Mouse (Mus musculus) hindbrain, embryonic 13.5 days (tissue): ENCODE measurements around the gene Ankrd11. TPM values are rescaled to one million over a fixed set of nuclear protein-coding genes. Genes with fewer than 3 reads are reported as not detected.

Source experiments
- ATAC-seq: fragments of 200-750 bp; cut with Nextera tagmentation; 2 replicates; pipeline ENCODE4 v1.8.0; 2017; ENCODE audit warnings: moderate TSS enrichment; ENCODE audit not compliant: low FRiP score
- H3K27ac ChIP-seq: fragments of 300-500 bp; sonication (generic); 2 replicates; pipeline ENCODE4 v1.5.1; 2015; ENCODE audit warnings: inconsistent platforms, mild to moderate bottlenecking, moderate library complexity
- H3K27me3 ChIP-seq: fragments of 300-500 bp; sonication (generic); 2 replicates; pipeline ENCODE4 v1.6.1; 2015; ENCODE audit warnings: mild to moderate bottlenecking, inconsistent platforms
- H3K36me3 ChIP-seq: fragments of 300-500 bp; sonication (generic); 2 replicates; pipeline ENCODE4 v1.6.1; 2015; ENCODE audit warnings: mild to moderate bottlenecking, inconsistent platforms
- H3K4me1 ChIP-seq: fragments of 300-500 bp; sonication (generic); replicated peaks from 2 replicates; pipeline ENCODE4 v1.6.1; 2015; ENCODE audit warnings: inconsistent platforms
- H3K4me2 ChIP-seq: fragments of 300-500 bp; sonication (generic); 2 replicates; pipeline ENCODE4 v1.6.1; 2015; ENCODE audit warnings: inconsistent platforms, mild to moderate bottlenecking, moderate library complexity
- H3K4me3 ChIP-seq: fragments of 300-500 bp; sonication (generic); 2 replicates; pipeline ENCODE4 v1.5.1; 2015; ENCODE audit warnings: mild to moderate bottlenecking, inconsistent platforms
- H3K9ac ChIP-seq: fragments of 300-500 bp; sonication (generic); 2 replicates; pipeline ENCODE4 v1.6.1; 2015; ENCODE audit warnings: mild to moderate bottlenecking, inconsistent platforms
- H3K9me3 ChIP-seq: fragments of 300-500 bp; sonication (generic); 2 replicates; pipeline ENCODE4 v1.6.1; 2016; ENCODE audit warnings: inconsistent platforms
- WGBS: fragments of 180-500 bp; shearing (Covaris S2); methylation state at CpG from one replicate; pipeline ENCODE4 v1.1.7; 2015; 5-methylcytosine and 5-hydroxymethylcytosine counted together
- polyA plus RNA-seq: library from polyadenylated mRNA; unstranded; fragments of >200 nt; fragmentation: Nextera tagmentation; extraction: Ambion mirVana; gene quantifications from 2 replicates; pipeline ENCODE4 v1.2.1, GENCODE M21; 2015

Ankrd11 gene
- polyA plus RNA-seq, 1 experiment from 2014 or later: 29.9 TPM

GRCm38 (mm10) chr8:122992296-122992695 lies 49.8 kb downstream of the Ankrd11 start:
- ATAC-seq: no peak
- H3K9ac ChIP-seq: no peak overlapping the region
- H3K4me3 ChIP-seq: no peak overlapping the region
- peaks cover 27% of the 10 kb centered on the region for H3K4me1 ChIP-seq
- no peaks in the 10 kb centered on the region for H3K36me3 ChIP-seq
- no peak overlapping the region for H3K4me2 ChIP-seq
- H3K9me3 ChIP-seq: no peaks in the 10 kb centered on the region
- no peaks in the 10 kb centered on the region for H3K27me3 ChIP-seq
- H3K27ac ChIP-seq: no peak overlapping the region
- whole genome bisulfite sequencing: 43% methylated on average over 2 of the region's 2 CpGs

GRCm38 (mm10) chr8:122991368-122991767 lies 50.7 kb downstream of the Ankrd11 start:
- Histone ChIP-seq H3K9ac (no peak overlapping the region), H3K9me3 (no peaks in the 10 kb centered on the region), H3K4me2 (no peak overlapping the region), H3K27ac (no peak overlapping the region), H3K36me3 (no peaks in the 10 kb centered on the region), H3K4me1 (peaks cover 34% of the 10 kb centered on the region), H3K4me3 (no peak overlapping the region), H3K27me3 (no peaks in the 10 kb centered on the region)
- WGBS: 95% methylated on average over 5 of the region's 5 CpGs
- no peak for ATAC-seq

- H3K4me1 ChIP-seq: peaks cover 40% of the 10 kb centered on the region
- no peak overlapping the region for H3K4me3 ChIP-seq
- H3K9me3 ChIP-seq: no peaks in the 10 kb centered on the region
- ATAC-seq: no peak
- WGBS: 88% methylated on average over 2 of the region's 2 CpGs
- no peak overlapping the region for H3K9ac ChIP-seq
- no peak overlapping the region for H3K27ac ChIP-seq
- H3K4me2 ChIP-seq: no peak overlapping the region
- no peaks in the 10 kb centered on the region for H3K36me3 ChIP-seq
- no peaks in the 10 kb centered on the region for H3K27me3 ChIP-seq
These were observed 52.1 kb downstream of the Ankrd11 start for GRCm38 (mm10) chr8:122989976-122990375.

- ATAC-seq: no peak
- H3K9me3 ChIP-seq: no peaks in the 10 kb centered on the region
- peaks cover 32% of the 10 kb centered on the region for H3K4me1 ChIP-seq
- WGBS: 95% methylated on average over 3 of the region's 3 CpGs
- H3K4me3 ChIP-seq: no peak overlapping the region
- H3K36me3 ChIP-seq: no peaks in the 10 kb centered on the region
- no peak overlapping the region for H3K9ac ChIP-seq
- H3K27ac ChIP-seq: no peak overlapping the region
- H3K27me3 ChIP-seq: no peaks in the 10 kb centered on the region
- no peak overlapping the region for H3K4me2 ChIP-seq
These were observed 53.1 kb downstream of the Ankrd11 start for GRCm38 (mm10) chr8:122988955-122989354.

GRCm38 (mm10) chr8:122987255-122987654 lies 54.8 kb downstream of the Ankrd11 start:
- no peak overlapping the region for H3K27ac ChIP-seq

GRCm38 (mm10) chr8:122986501-122987184 lies 55.4 kb downstream of the Ankrd11 start:
- Histone ChIP-seq H3K27ac (no peak overlapping the region), H3K4me1 (peaks cover 21% of the 10 kb centered on the region), H3K4me3 (no peak overlapping the region), H3K36me3 (no peaks in the 10 kb centered on the region), H3K4me2 (no peak overlapping the region), H3K27me3 (no peaks in the 10 kb centered on the region), H3K9me3 (no peaks in the 10 kb centered on the region), H3K9ac (no peak overlapping the region)
- WGBS: 88% methylated on average over 8 of the region's 8 CpGs
- no peak for ATAC-seq

More at GRCm38 (mm10) chr8:122987255-122987654, 54.8 kb downstream of the Ankrd11 start:
- Histone ChIP-seq H3K9ac (no peak overlapping the region), H3K27me3 (no peaks in the 10 kb centered on the region), H3K4me3 (no peak overlapping the region), H3K9me3 (no peaks in the 10 kb centered on the region), H3K4me2 (no peak overlapping the region), H3K36me3 (no peaks in the 10 kb centered on the region), H3K4me1 (peaks cover 24% of the 10 kb centered on the region)
- 61% methylated on average over 2 of the region's 2 CpGs for WGBS
- no peak for ATAC-seq

- no peak overlapping the region for H3K4me2 ChIP-seq
- H3K27me3 ChIP-seq: no peaks in the 10 kb centered on the region
- no peak overlapping the region for H3K4me3 ChIP-seq
- no peaks in the 10 kb centered on the region for H3K9me3 ChIP-seq
- H3K27ac ChIP-seq: no peak overlapping the region
- peaks cover 25% of the 10 kb centered on the region for H3K4me1 ChIP-seq
- no peaks in the 10 kb centered on the region for H3K36me3 ChIP-seq
- no peak overlapping the region for H3K9ac ChIP-seq
- WGBS: 83% methylated on average over 3 of the region's 3 CpGs
- ATAC-seq: no peak
These were observed 57.9 kb downstream of the Ankrd11 start for GRCm38 (mm10) chr8:122984175-122984574.

GRCm38 (mm10) chr8:122983178-122983942 lies 58.7 kb downstream of the Ankrd11 start:
- Histone ChIP-seq H3K27me3 (no peaks in the 10 kb centered on the region), H3K27ac (no peak overlapping the region), H3K4me2 (no peak overlapping the region), H3K4me1 (peaks cover 25% of the 10 kb centered on the region), H3K9me3 (no peaks in the 10 kb centered on the region), H3K9ac (no peak overlapping the region), H3K4me3 (no peak overlapping the region), H3K36me3 (no peaks in the 10 kb centered on the region)
- WGBS: 89% methylated on average over 19 of the region's 19 CpGs
- no peak for ATAC-seq

GRCm38 (mm10) chr8:122981646-122982045 lies 60.4 kb downstream of the Ankrd11 start:
- no peak overlapping the region for H3K9ac ChIP-seq
- H3K36me3 ChIP-seq: no peaks in the 10 kb centered on the region

GRCm38 (mm10) chr8:122979865-122980509 lies 62.1 kb downstream of the Ankrd11 start:
- 79% methylated on average over 10 of the region's 10 CpGs for WGBS
- Histone ChIP-seq H3K4me1 (0 out of 2 replicates have a peak, but pooled peaks cover 5% of the 10 kb centered on the region), H3K4me3 (no peak overlapping the region), H3K27ac (no peak overlapping the region; the same call in 1 of the 2 replicates), H3K9ac (no peak overlapping the region), H3K27me3 (no peaks in the 10 kb centered on the region), H3K4me2 (no peak overlapping the region), H3K9me3 (no peaks in the 10 kb centered on the region), H3K36me3 (no peaks in the 10 kb centered on the region)
- no peak for ATAC-seq

More at GRCm38 (mm10) chr8:122981646-122982045, 60.4 kb downstream of the Ankrd11 start:
- H3K27me3 ChIP-seq: no peaks in the 10 kb centered on the region
- H3K9me3 ChIP-seq: no peaks in the 10 kb centered on the region
- H3K4me1 ChIP-seq: peaks cover 12% of the 10 kb centered on the region; the same call in 1 of the 2 replicates
- H3K4me2 ChIP-seq: no peak overlapping the region
- 86% methylated on average over 5 of the region's 5 CpGs for WGBS
- no peak overlapping the region for H3K27ac ChIP-seq
- no peak overlapping the region for H3K4me3 ChIP-seq
- no peak for ATAC-seq

GRCm38 (mm10) chr8:122979424-122979823 lies 62.7 kb downstream of the Ankrd11 start:
- no peaks in the 10 kb centered on the region for H3K27me3 ChIP-seq
- 93% methylated on average over 3 of the region's 3 CpGs for whole genome bisulfite sequencing
- H3K4me1 ChIP-seq: 0 out of 2 replicates have a peak, but pooled peaks cover 5% of the 10 kb centered on the region
- ATAC-seq: no peak
- H3K4me3 ChIP-seq: no peak overlapping the region
- H3K36me3 ChIP-seq: no peaks in the 10 kb centered on the region
- H3K4me2 ChIP-seq: no peak overlapping the region
- no peak overlapping the region for H3K9ac ChIP-seq
- H3K27ac ChIP-seq: no peak overlapping the region; the same call in 1 of the 2 replicates
- no peaks in the 10 kb centered on the region for H3K9me3 ChIP-seq

- Histone ChIP-seq H3K9ac (no peak overlapping the region), H3K27ac (no peak overlapping the region), H3K4me1 (0 out of 2 replicates have a peak, but pooled peaks cover 5% of the 10 kb centered on the region), H3K4me2 (no peak overlapping the region), H3K36me3 (no peaks in the 10 kb centered on the region), H3K27me3 (no peaks in the 10 kb centered on the region), H3K4me3 (no peak overlapping the region), H3K9me3 (no peaks in the 10 kb centered on the region)
- ATAC-seq: no peak
- 92% methylated on average over 4 of the region's 4 CpGs for WGBS
These were observed 66.0 kb downstream of the Ankrd11 start for GRCm38 (mm10) chr8:122976046-122976445.
